Mouse (Mus musculus): ENCODE data around the gene Ppp1r12a. TPM values are rescaled to one million over a fixed set of nuclear protein-coding genes. Genes with fewer than 3 reads are reported as not detected.

Gene Ppp1r12a
- polyA plus RNA-seq (2012; rRNA removed; ENCODE audit: low replicate concordance): 21.3 and 67.2 TPM in 2 replicates

DNA sequence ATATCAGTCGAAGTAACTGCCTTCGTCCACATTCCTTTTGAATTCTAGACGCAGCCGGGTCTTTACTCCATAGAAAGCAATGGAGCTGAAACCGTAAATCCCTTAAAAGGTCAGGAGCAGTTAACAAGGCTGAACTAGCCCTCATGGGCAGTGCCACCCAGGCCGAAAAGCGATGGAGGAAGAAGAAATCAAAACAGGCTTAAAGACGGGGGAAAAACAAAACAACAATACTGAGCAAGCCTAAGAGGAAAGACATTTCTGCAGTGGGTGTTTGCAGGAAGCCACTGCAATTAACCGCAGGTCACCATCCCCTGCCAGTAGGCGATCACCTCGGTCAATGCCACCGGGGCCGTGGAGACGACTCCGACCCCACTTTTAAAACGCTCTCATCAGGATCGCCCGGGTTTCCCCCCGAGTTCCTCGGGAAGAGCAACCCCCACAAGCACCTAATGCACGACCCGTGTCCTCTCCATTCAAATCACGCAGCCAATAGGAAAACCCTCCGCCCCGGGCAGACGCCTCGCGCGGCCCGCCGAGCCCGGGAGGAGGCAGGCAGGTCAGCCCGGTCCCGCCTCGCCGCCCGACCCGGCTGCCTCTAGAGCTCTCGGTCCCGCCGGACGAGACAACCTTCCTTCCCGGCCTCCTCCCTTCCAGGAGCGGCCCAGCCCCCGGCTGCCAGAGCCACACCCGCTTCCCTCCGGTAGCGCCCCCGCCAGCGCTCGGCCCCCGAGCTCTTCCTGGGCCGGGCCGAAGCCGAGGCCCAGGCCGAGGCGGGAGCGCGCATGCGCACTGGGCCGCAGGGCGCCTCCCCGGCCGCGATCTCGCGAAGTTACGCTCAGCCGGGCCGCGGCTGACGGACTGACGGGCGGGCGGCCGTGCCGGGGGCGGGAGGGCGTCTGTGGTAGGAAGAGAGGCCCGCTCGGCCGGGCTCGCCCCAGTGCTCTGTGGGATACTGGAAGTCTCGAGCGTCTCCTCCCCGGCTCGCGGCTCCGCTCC lies at the start of gene Ppp1r12a:
TSS of gene Ppp1r12a (plus strand) at position 933 of the 996 bp plus-strand sequence.

DNA sequence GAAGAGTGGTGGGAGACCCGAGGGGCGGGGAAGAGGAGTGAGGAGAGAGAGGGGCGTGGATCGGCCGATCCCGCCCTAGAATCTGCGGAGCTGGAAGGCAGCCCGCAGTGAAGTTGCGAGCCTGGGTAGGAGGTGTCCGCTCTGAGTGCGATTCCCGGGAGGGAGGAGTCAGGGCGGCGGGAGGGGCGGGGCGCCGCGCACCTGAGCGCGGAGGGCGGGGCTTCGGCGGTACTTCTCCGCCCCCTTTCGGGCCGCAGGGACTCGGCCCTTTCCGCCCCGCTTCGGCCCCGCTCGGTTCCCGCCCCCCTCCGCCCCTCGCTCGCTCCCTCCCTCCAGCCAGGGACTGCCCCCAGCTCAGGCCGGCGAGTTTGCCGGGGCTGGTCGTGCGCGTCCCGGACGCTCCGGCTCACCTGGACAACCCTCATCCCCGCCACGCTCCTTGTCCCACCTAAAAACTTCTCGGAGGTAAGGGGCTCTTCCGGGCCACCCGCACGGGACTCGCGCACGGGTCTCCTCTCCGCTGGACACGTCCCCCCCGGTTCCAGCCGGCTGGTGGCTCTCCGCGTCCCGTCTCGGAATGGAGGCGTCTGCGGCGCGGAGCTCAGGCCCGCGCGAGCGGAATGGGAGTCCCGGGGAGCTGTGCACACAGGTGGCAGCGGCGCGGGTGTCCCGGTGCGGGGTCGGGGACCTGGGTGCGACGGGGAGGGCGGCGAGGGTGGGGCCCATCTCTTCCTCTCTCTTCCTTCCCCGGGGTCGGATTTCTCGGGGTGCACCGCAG lies 170.0 kb downstream of the Ppp1r12a start, which contains the start of gene Pawr:
TSS of gene Pawr (plus strand) at position 338 of the 778 bp plus-strand sequence.

Other genes starting within 250 kb of the Ppp1r12a start
- gene Pawr, start 169.9 kb downstream of the Ppp1r12a start, polyA plus RNA-seq (2012; rRNA removed; ENCODE audit: low replicate concordance): 3.1 and 11.1 TPM in 2 replicates

Measured in subcutaneous adipose tissue, adult 2 months (tissue).